Mouse (Mus musculus) G1E (cell line): ENCODE data around the gene Prima1. TPM values are rescaled to one million over a fixed set of nuclear protein-coding genes. Genes with fewer than 3 reads are reported as not detected.

Source experiments
- ATAC-seq: 2 replicates; pipeline ENCODE4 v1.8.0; 2016; ENCODE audit warnings: mild to moderate bottlenecking; ENCODE audit not compliant: insufficient number of reproducible peaks, poor library complexity, low FRiP score, severe bottlenecking; ENCODE audit errors: extremely low read depth
- DNase-seq: peaks from one replicate; pipeline ENCODE4 v3.0.0; 2012; ENCODE audit warnings: low spot score
- H3K27me3 ChIP-seq: 2 replicates; pipeline ENCODE4 v1.6.1; 2012; ENCODE audit warnings: mild to moderate bottlenecking, low read length, inconsistent platforms; ENCODE audit not compliant: insufficient read depth
- H3K36me3 ChIP-seq: replicated peaks from 2 replicates; pipeline ENCODE3; 2012; ENCODE audit warnings: mild to moderate bottlenecking, inconsistent platforms
- H3K4me1 ChIP-seq: 2 replicates; pipeline ENCODE4 v1.6.1; 2012; ENCODE audit warnings: low read depth, low read length, inconsistent platforms, mixed read lengths; ENCODE audit not compliant: insufficient read depth
- H3K4me3 ChIP-seq: 2 replicates; pipeline ENCODE4 v1.5.1; 2012; ENCODE audit warnings: low read depth, mild to moderate bottlenecking, inconsistent platforms, low read length, moderate library complexity, mixed read lengths
- H3K9me3 ChIP-seq: replicated peaks from 2 replicates; pipeline ENCODE4 v1.6.1; 2012; ENCODE audit warnings: inconsistent platforms
- CTCF ChIP-seq: IDR thresholded peaks from 2 replicates; pipeline ENCODE4 v1.5.1; 2012; ENCODE audit warnings: low read depth, low read length, inconsistent platforms, mixed read lengths
- GATA1 ChIP-seq: IDR thresholded peaks from 2 replicates; pipeline ENCODE4 v1.6.1; 2012; ENCODE audit warnings: borderline replicate concordance, low read length, inconsistent platforms, mixed read lengths
- GATA2 ChIP-seq: IDR thresholded peaks from 2 replicates; pipeline ENCODE4 v1.6.1; 2012; ENCODE audit warnings: low read depth, low read length, inconsistent platforms, borderline replicate concordance
- POLR2AphosphoS5 ChIP-seq: IDR thresholded peaks from 2 replicates; pipeline ENCODE4 v1.6.1; 2012; ENCODE audit warnings: low read depth, low read length, inconsistent platforms; ENCODE audit not compliant: insufficient replicate concordance
- TAL1 ChIP-seq: conservative IDR thresholded peaks from 2 replicates; pipeline ENCODE4 v1.6.1; 2012; ENCODE audit warnings: low read depth, low read length, inconsistent platforms, mixed read lengths
- polyA plus RNA-seq: library from polyadenylated mRNA; stranded (reverse); fragments of >175 nt; gene quantifications from 2 replicates; pipeline ENCODE4 v1.2.3, GENCODE M21; 2012
- total RNA-seq, 2 experiments: library from RNA; stranded (forward) in 1 of 2; stranded (reverse) in 1 of 2; fragments of 200-1000 nt in 1 of 2; fragments of >200 nt in 1 of 2; fragmentation: Nextera tagmentation in 1 of 2; gene quantifications; 2 replicates each; pipeline ENCODE4 v1.2.3; 2014 to 2017

The Prima1 gene
- total and polyA plus RNA-seq, 3 experiments, result not detected

DNA sequence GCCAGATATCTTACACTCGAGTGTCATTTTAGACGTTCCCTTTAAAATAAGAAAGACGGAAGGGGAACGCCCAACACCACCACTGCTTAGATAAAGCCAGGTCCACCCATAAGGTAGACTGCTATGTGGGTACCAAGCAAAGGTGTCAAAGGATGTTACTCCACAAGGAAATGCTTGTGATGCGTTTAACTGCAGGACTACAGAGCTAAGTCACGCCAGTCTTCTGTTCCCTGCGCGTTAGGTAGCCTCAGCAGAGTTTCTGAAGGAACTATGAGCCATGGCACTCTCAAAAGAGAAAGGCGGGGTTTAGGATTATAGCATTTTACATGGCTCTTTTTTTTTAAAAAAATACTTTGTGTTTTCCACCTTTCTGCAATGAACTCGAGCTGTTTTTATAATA is 78.4 kb downstream of the Prima1 start:
- Histone ChIP-seq H3K27me3 (no peaks in the 10 kb centered on the region), H3K4me3 (no peak overlapping the region), H3K9me3 (peaks cover 81% of the 10 kb centered on the region), H3K36me3 (no peaks in the 10 kb centered on the region), H3K4me1 (no peaks in the 10 kb centered on the region)
- no peak for TF ChIP-seq GATA2
- no peak for TF ChIP-seq POLR2AphosphoS5
- DNase-seq (no peak), ATAC-seq (no peak)

DNA sequence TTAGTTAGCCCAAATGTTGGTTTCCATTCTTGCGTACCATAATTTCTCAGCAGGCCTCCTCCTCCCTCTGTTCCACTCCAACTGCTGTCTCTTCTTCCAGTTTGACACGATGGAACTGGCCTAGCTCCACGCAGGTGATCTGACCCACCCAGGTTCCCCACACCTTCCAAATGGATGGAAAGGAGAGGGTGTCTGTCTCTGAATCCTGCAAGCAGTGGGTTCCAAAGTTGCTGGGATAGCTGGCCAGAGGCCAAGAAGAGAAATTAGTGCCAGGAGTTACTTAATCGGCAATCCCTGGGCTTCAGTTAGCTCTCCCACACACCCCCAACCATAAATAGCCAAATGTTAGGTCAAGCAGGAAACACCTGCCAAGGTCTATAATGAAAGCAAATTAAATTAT is 81.2 kb downstream of the Prima1 start:
- DNase-seq (no peak), ATAC-seq (no peak)
- TF ChIP-seq CTCF (no peak), POLR2AphosphoS5 (no peak), GATA1 (no peak)
- peaks cover 71% of the 10 kb centered on the region for H3K9me3 ChIP-seq
- H3K27me3 ChIP-seq, result no peaks in the 10 kb centered on the region
- H3K4me1 ChIP-seq, result no peaks in the 10 kb centered on the region
- H3K36me3 ChIP-seq, result no peaks in the 10 kb centered on the region
- no peak overlapping the region for H3K4me3 ChIP-seq

GRCm38 (mm10) chr12:103159016-103159415 is 82.9 kb downstream of the Prima1 start:
- DNase-seq (no peak), ATAC-seq (no peak)
- Histone ChIP-seq H3K4me3 (no peak overlapping the region), H3K27me3 (no peaks in the 10 kb centered on the region), H3K9me3 (peaks cover 67% of the 10 kb centered on the region), H3K36me3 (no peaks in the 10 kb centered on the region), H3K4me1 (no peaks in the 10 kb centered on the region)
- TF ChIP-seq CTCF (no peak), GATA1 (no peak), POLR2AphosphoS5 (no peak), TAL1 (no peak), GATA2 (no peak)

- TF ChIP-seq POLR2AphosphoS5, result no peak
- no peak for TF ChIP-seq CTCF
- TF ChIP-seq GATA1, result no peak
- TF ChIP-seq TAL1, result no peak
- no peak for TF ChIP-seq GATA2
- H3K27me3 ChIP-seq, result no peaks in the 10 kb centered on the region
Observed at GRCm38 (mm10) chr12:103157129-103157910, 84.6 kb downstream of the Prima1 start.

DNA sequence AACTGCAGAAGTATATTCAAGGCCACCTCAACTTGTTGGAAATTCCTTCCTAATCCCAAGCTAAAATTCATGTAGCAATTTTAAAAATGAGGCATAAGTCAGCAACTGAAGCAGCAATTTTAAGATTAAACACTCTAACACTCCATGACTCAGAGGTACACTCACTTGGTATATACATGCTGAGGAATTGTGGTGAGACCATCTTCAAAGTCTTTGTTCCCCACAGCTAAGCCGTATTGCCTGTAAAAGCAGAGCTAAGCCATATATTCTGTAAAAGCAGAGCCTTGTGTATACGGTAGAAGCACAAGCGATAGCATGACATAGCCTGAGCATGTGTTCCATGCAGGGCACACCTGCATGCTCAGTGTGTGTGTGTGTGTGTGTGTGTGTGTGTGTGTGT is 86.5 kb downstream of the Prima1 start:
- DNase-seq (no peak), ATAC-seq (no peak)
- Histone ChIP-seq H3K9me3 (peaks cover 52% of the 10 kb centered on the region), H3K4me3 (no peak overlapping the region), H3K4me1 (no peaks in the 10 kb centered on the region), H3K27me3 (no peaks in the 10 kb centered on the region), H3K36me3 (no peaks in the 10 kb centered on the region)
- TF ChIP-seq GATA2 (no peak), TAL1 (no peak), GATA1 (no peak), POLR2AphosphoS5 (no peak), CTCF (no peak)

More at GRCm38 (mm10) chr12:103157129-103157910, 84.6 kb downstream of the Prima1 start:
- H3K36me3 ChIP-seq, result no peaks in the 10 kb centered on the region
- no peak overlapping the region for H3K4me3 ChIP-seq
- peaks cover 62% of the 10 kb centered on the region for H3K9me3 ChIP-seq
- no peaks in the 10 kb centered on the region for H3K4me1 ChIP-seq
- no peak for ATAC-seq
- no peak for DNase-seq

DNA sequence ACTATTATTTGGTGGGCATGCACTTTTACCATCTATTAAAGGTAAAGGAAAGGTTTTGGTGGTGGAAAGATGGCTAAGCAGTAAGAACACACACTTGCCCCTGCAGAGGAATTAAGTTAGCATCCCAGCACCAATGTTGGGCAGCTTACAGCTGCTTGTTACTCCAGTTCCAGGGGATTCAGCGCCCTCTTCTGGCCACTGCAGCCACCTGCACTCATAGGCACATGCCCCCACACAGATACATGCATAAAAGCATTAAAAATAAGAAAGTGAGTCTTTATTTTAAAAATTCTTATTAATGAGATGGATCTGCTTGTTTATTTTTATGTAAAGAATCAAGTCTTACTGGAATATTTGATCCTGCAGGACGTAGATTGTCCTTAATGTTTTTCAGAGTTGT is 87.0 kb downstream of the Prima1 start:
- DNase-seq (no peak), ATAC-seq (no peak)
- Histone ChIP-seq H3K9me3 (peaks cover 50% of the 10 kb centered on the region), H3K4me3 (no peak overlapping the region), H3K27me3 (no peaks in the 10 kb centered on the region), H3K4me1 (no peaks in the 10 kb centered on the region), H3K36me3 (no peaks in the 10 kb centered on the region)
- TF ChIP-seq TAL1 (no peak), GATA1 (no peak), GATA2 (no peak), POLR2AphosphoS5 (no peak), CTCF (no peak)

- TF ChIP-seq TAL1, result no peak
- TF ChIP-seq GATA1, result no peak
- TF ChIP-seq CTCF, result no peak
- no peak for TF ChIP-seq GATA2
- TF ChIP-seq POLR2AphosphoS5, result no peak
- ATAC-seq (no peak), DNase-seq (no peak)
- no peaks in the 10 kb centered on the region for H3K4me1 ChIP-seq
- H3K9me3 ChIP-seq, result peaks cover 40% of the 10 kb centered on the region
- no peaks in the 10 kb centered on the region for H3K27me3 ChIP-seq
- H3K36me3 ChIP-seq, result no peaks in the 10 kb centered on the region
- no peak overlapping the region for H3K4me3 ChIP-seq
Observed at GRCm38 (mm10) chr12:103150247-103150646, 91.7 kb downstream of the Prima1 start.

Other genes starting within 250 kb of the Prima1 start
- not detected in 2 replicates for gene Fam181a, start 68.8 kb upstream of the Prima1 start, total RNA-seq (2014; fragmentation: Nextera tagmentation)
- 0.38 TPM in 1 of 2 replicates, not detected in the other for gene Fam181a, start 68.8 kb upstream of the Prima1 start, total RNA-seq (2017)
- not detected in 2 replicates for gene Fam181a, start 68.8 kb upstream of the Prima1 start, polyA plus RNA-seq
- gene Asb2, start 113.9 kb upstream of the Prima1 start, total RNA-seq (2014; fragmentation: Nextera tagmentation), result not detected in 2 replicates
- 0.05 TPM in 1 of 2 replicates, not detected in the other for gene Asb2, start 113.9 kb upstream of the Prima1 start, total RNA-seq (2017)
- not detected in 2 replicates for gene Asb2, start 113.9 kb upstream of the Prima1 start, polyA plus RNA-seq
- 18.9 and 25.2 TPM in 2 replicates for gene Otub2, start 146.5 kb upstream of the Prima1 start, total RNA-seq (2014; fragmentation: Nextera tagmentation)
- 15.2 and 18.1 TPM in 2 replicates for gene Otub2, start 146.5 kb upstream of the Prima1 start, total RNA-seq (2017)
- gene Otub2, start 146.5 kb upstream of the Prima1 start, polyA plus RNA-seq, result 4.6 and 5.2 TPM in 2 replicates
- 6.9 and 8.1 TPM in 2 replicates for gene 9330161L09Rik, start 165.7 kb upstream of the Prima1 start, total RNA-seq (2014; fragmentation: Nextera tagmentation)
- gene 9330161L09Rik, start 165.7 kb upstream of the Prima1 start, total RNA-seq (2017), result 2.1 and 2.8 TPM in 2 replicates
- 0.05 TPM in 1 of 2 replicates, not detected in the other for gene 9330161L09Rik, start 165.7 kb upstream of the Prima1 start, polyA plus RNA-seq
- gene Ddx24, start 183.7 kb upstream of the Prima1 start, total RNA-seq (2014; fragmentation: Nextera tagmentation), result 243 and 249 TPM in 2 replicates
- gene Ddx24, start 183.7 kb upstream of the Prima1 start, total RNA-seq (2017), result 227 and 244 TPM in 2 replicates
- 38.8 and 66.8 TPM in 2 replicates for gene Ddx24, start 183.7 kb upstream of the Prima1 start, polyA plus RNA-seq
- gene Ifi27, start 192.1 kb upstream of the Prima1 start, total RNA-seq (2014; fragmentation: Nextera tagmentation), result 151 and 164 TPM in 2 replicates
- gene Ifi27, start 192.1 kb upstream of the Prima1 start, total RNA-seq (2017), result 335 and 374 TPM in 2 replicates
- 16.9 and 22.2 TPM in 2 replicates for gene Ifi27, start 192.1 kb upstream of the Prima1 start, polyA plus RNA-seq
- gene Ifi27l2a, start 201.5 kb upstream of the Prima1 start, total RNA-seq (2014; fragmentation: Nextera tagmentation), result not detected in 2 replicates
- 9.6 and 10.9 TPM in 2 replicates for gene Ifi27l2a, start 201.5 kb upstream of the Prima1 start, total RNA-seq (2017)
- 0.97 and 1.2 TPM in 2 replicates for gene Ifi27l2a, start 201.5 kb upstream of the Prima1 start, polyA plus RNA-seq
- not detected in 2 replicates for gene Ifi27l2b, start 215.1 kb upstream of the Prima1 start, total RNA-seq (2014; fragmentation: Nextera tagmentation)
- gene Ifi27l2b, start 215.1 kb upstream of the Prima1 start, total RNA-seq (2017), result 0.49 TPM in 1 of 2 replicates, not detected in the other
- not detected in 2 replicates for gene Ifi27l2b, start 215.1 kb upstream of the Prima1 start, polyA plus RNA-seq